Comparison of ENCODE assay signal across 9 mouse cellular contexts in the genomic region with DNA sequence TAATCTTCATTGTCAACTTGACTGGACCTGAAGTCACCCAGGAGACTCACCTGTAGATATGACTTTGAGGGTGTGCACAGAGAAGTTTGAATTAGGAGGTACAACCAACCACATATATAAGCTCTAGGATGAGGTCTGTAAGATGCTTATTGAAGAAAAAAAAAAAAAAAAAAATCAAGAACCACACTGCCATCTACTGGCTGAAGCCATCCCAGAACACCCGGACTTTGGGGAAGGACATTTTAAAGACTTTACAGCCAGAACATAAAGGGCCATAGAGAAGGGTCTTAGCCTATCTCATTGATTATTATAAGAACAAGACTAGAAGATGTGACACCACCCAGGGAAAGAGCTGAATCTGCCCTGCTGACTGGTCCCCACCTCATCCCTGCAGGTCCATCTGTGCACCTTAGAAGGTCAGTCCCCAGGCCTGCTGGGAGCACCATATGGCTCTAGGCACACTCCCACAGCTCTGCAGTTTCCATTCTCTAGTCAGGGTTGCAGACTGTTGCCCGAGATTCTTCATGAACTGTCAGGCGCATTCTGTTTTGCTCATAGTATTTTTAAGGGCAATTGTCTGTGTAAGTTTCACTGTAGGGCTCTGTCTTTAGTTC. TPM values are rescaled to one million over a fixed set of nuclear protein-coding genes. Genes with fewer than 3 reads are reported as not detected.
DNase-seq lines count a peak whose midpoint lies in the region.
"Had no signal": no experiment of that assay in that cellular context is flagged by ENCODE, and none has a peak within 500 bp of the region (broad histone marks: within the 10 kb centered on the region; RNA-seq: fewer than 3 reads in every experiment).

No protein-coding gene starts in this region.

- intact Hi-C loops in left cerebral cortex, postnatal 4 days (cut with DNase I), result no loop called here

- DNase-seq in left cerebral cortex, postnatal 4 days, result peak; percentile 68
- DNase-seq in left cerebral cortex, adult 11 months (ENCODE audit: low spot score), result no peak
- peak; percentile 73 for DNase-seq in NIH3T3 (ENCODE audit: low read depth)
- peak; percentile 95 for DNase-seq in cerebellum, adult 8-10 months
- peak; percentile 50 for DNase-seq in retina, embryonic 14.5 days (ENCODE audit: low spot score)
- no peak for DNase-seq in spleen, postnatal 4 days (ENCODE audit: low spot score in 2 of 2)
- DNase-seq in thymus, postnatal 10 days (ENCODE audit: low spot score in 2 of 2), result no peak
- DNase-seq: liver, embryonic 13.5 days; right cerebral cortex, postnatal 4 days had no signal

RNA-seq across cellular contexts. Expression of gene Cd300ld3, which starts 1.2 kb away (rescaled TPM):
- under 1 TPM; 0.50 to 0.62 TPM for total RNA-seq in left cerebral cortex, postnatal 4 days (2021)

RNA-seq across cellular contexts. Expression of gene Cd300ld5, which starts 11.8 kb away (rescaled TPM):
- under 1 TPM; 0.50 to 0.62 TPM for total RNA-seq in left cerebral cortex, postnatal 4 days (2021)

RNA-seq across cellular contexts. Expression of gene Cd300e, which starts 12.6 kb away (rescaled TPM):
- total RNA-seq in left cerebral cortex, postnatal 4 days (2021), result not detected

RNA-seq across cellular contexts. Expression of gene Cd300ld4, which starts 22.6 kb away (rescaled TPM):
- 1 to 10 TPM in 1 of 2 experiments, not detected in 1; 1.0 TPM for total RNA-seq in left cerebral cortex, postnatal 4 days (2021)

RNA-seq across cellular contexts. Expression of gene Cd300ld2, which starts 33.4 kb away (rescaled TPM):
- total RNA-seq in left cerebral cortex, postnatal 4 days (2021), result not detected

Comparison
In these comparisons a context has a peak if more than half of its experiments do, and no peak if none do; other contexts are left out.
1. DNase-seq: peak in left cerebral cortex, postnatal 4 days (single experiment), NIH3T3 (single experiment), cerebellum, adult 8-10 months (single experiment) and retina, embryonic 14.5 days (single experiment); none in left cerebral cortex, adult 11 months (single experiment), spleen, postnatal 4 days (0 of 2) and thymus, postnatal 10 days (0 of 2).